Mouse (Mus musculus) liver, postnatal 0 days (tissue): ENCODE measurements around the gene Pqlc2.

Experiments used
- CTCF ChIP-seq: sonication (generic); IDR thresholded peaks from 2 replicates; pipeline ENCODE4 v1.5.1; 2016; ENCODE audit warnings: antibody characterized with exemption, low read depth
- EP300 ChIP-seq: IDR thresholded peaks from 2 replicates; pipeline ENCODE4 v1.6.1; 2016; ENCODE audit warnings: antibody characterized with exemption, low read depth, mild to moderate bottlenecking

DNA sequence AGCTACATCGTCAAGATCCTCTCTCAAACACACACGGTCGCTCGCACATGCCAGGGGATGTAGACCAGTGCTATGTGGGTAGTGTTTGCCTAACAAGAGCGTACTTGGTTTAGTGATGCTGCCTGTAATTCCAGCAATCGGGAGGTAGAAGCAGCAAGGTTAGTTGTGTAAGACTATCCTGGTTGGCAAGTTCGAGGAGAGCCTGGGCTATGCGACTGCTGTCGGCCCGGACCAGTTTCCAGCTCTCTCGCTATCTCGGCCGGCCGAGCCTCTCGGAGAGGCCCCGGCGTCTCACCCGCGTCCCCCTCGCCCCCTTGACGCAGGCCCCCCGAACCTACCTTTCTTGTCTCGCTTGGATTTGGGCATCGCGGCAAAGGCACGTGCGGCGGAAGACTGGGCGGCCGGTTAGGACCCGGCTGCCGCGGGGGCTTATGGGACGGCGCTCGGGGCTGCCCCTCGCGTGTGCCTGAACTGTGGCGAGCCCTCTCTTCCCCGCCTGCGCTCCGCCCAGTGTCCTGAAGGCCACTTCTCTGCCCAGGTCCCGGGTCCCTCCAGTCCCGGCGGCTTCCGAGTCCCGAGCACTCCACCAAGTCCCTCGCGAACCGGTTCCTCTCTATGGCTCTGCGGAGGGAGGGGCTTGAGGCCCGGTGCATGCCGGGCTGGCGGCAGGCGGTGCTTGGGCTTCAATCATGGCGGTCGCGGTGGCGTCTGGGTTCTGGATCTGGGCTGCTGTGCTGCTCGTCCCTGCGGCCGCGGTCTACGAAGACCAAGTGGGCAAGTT, 41.6 kb upstream of the Pqlc2 start, which contains the start of the genes Mrto4, Emc1 and Ubr4:
- no peak for TF ChIP-seq CTCF
- peak; percentile 54; the same call in 1 of the 2 replicates for TF ChIP-seq EP300
